ENCODE assay signal across 25 mouse cellular contexts in the genomic region with DNA sequence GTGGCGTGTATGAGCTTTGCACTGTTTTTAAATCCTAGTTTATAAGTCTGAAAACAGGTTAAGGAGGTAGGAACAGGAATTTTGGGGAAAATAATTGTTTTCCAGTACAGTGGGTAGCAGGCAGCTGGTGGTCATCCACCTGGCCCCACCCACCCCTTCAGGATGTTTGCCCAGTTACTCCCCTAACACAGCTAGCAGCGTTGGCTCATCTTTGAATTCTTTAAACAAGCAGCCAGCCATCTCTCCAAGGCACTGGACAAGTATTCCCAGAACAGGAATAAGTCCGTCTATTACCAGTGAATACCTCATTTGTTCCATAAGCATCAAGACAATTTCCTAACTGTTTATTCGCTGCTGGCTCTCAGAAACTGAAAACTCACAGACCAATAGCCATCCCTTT. TPM values are rescaled to one million over a fixed set of nuclear protein-coding genes. Genes with fewer than 3 reads are reported as not detected.
DNase-seq lines count a peak whose midpoint lies in the region; ATAC-seq lines count a peak whose summit lies in the region.
"Had no signal": no experiment of that assay in that cellular context is flagged by ENCODE, and none has a peak within 500 bp of the region (broad histone marks: within the 10 kb centered on the region; RNA-seq: fewer than 3 reads in every experiment).

No protein-coding gene starts in this region.

- ATAC-seq in embryonic facial prominence, embryonic 13.5 days (ENCODE audit: insufficient number of reproducible peaks, insufficient read depth, low FRiP score, low TSS enrichment, low read depth), result no peak
- peak; percentile 49; the same call in 1 of the 2 replicates for ATAC-seq in embryonic facial prominence, embryonic 15.5 days (ENCODE audit: insufficient number of reproducible peaks, low FRiP score, low TSS enrichment, low read depth)
- ATAC-seq in limb, embryonic 12.5 days (ENCODE audit: insufficient number of reproducible peaks, insufficient read depth, low FRiP score, low TSS enrichment, low read depth), result no peak
- no peak for ATAC-seq in stomach, embryonic 15.5 days (ENCODE audit: insufficient read depth, low FRiP score, low read depth)
- ATAC-seq: forebrain, embryonic 14.5 days had no signal

- no peaks in the 10 kb centered on the region for H3K27me3 ChIP-seq in embryonic facial prominence, embryonic 13.5 days
- no peaks in the 10 kb centered on the region for H3K27me3 ChIP-seq in embryonic facial prominence, embryonic 15.5 days
- no peaks in the 10 kb centered on the region for H3K27me3 ChIP-seq in limb, embryonic 12.5 days
- H3K27me3 ChIP-seq in stomach, embryonic 15.5 days (replicated peaks), result no peaks in the 10 kb centered on the region
- H3K27me3 ChIP-seq: heart, embryonic 13.5 days; lung, embryonic 15.5 days; midbrain, embryonic 12.5 days; neural tube, embryonic 13.5 days had no signal

- 0 out of 2 replicates have a peak overlapping the region, but pooled peaks have one; percentile 27 for H3K9ac ChIP-seq in embryonic facial prominence, embryonic 13.5 days
- no peak overlapping the region for H3K9ac ChIP-seq in embryonic facial prominence, embryonic 15.5 days
- H3K9ac ChIP-seq in limb, embryonic 12.5 days (replicated peaks), result no peak overlapping the region
- H3K9ac ChIP-seq in stomach, embryonic 15.5 days, result no peak overlapping the region
- H3K9ac ChIP-seq: heart, embryonic 13.5 days; hindbrain, embryonic 14.5 days; lung, embryonic 15.5 days; midbrain, embryonic 12.5 days; neural tube, embryonic 13.5 days had no signal

- H3K4me2 ChIP-seq in embryonic facial prominence, embryonic 13.5 days, result peak overlapping the region; percentile 20; the same call in 1 of the 2 replicates
- no peak overlapping the region for H3K4me2 ChIP-seq in embryonic facial prominence, embryonic 15.5 days (replicated peaks)
- H3K4me2 ChIP-seq in limb, embryonic 12.5 days, result no peak overlapping the region
- H3K4me2 ChIP-seq in stomach, embryonic 15.5 days, result no peak overlapping the region
- H3K4me2 ChIP-seq: heart, embryonic 13.5 days; hindbrain, embryonic 14.5 days; lung, embryonic 15.5 days; midbrain, embryonic 12.5 days; neural tube, embryonic 13.5 days had no signal

- H3K9me3 ChIP-seq in embryonic facial prominence, embryonic 13.5 days, result no peaks in the 10 kb centered on the region
- no peaks in the 10 kb centered on the region for H3K9me3 ChIP-seq in embryonic facial prominence, embryonic 15.5 days (replicated peaks)
- no peaks in the 10 kb centered on the region for H3K9me3 ChIP-seq in limb, embryonic 12.5 days
- no peaks in the 10 kb centered on the region for H3K9me3 ChIP-seq in stomach, embryonic 15.5 days
- H3K9me3 ChIP-seq: heart, embryonic 13.5 days; lung, embryonic 15.5 days; midbrain, embryonic 12.5 days; neural tube, embryonic 13.5 days had no signal

- WGBS in embryonic facial prominence, embryonic 13.5 days, result 36% methylated on average over 4 of the region's 4 CpGs
- WGBS in embryonic facial prominence, embryonic 15.5 days, result 29% methylated on average over 4 of the region's 4 CpGs
- 56% methylated on average over 4 of the region's 4 CpGs for WGBS in limb, embryonic 12.5 days
- 54% methylated on average over 4 of the region's 4 CpGs for whole genome bisulfite sequencing in stomach, embryonic 15.5 days

- no peaks in the 10 kb centered on the region for H3K36me3 ChIP-seq in embryonic facial prominence, embryonic 13.5 days
- no peaks in the 10 kb centered on the region for H3K36me3 ChIP-seq in embryonic facial prominence, embryonic 15.5 days
- no peaks in the 10 kb centered on the region for H3K36me3 ChIP-seq in limb, embryonic 12.5 days
- H3K36me3 ChIP-seq in stomach, embryonic 15.5 days, result no peaks in the 10 kb centered on the region
- H3K36me3 ChIP-seq: heart, embryonic 13.5 days; lung, embryonic 15.5 days; midbrain, embryonic 12.5 days; neural tube, embryonic 13.5 days had no signal

- H3K27ac ChIP-seq in embryonic facial prominence, embryonic 13.5 days, result peak overlapping the region; percentile 88
- peak overlapping the region; percentile 86 for H3K27ac ChIP-seq in embryonic facial prominence, embryonic 15.5 days (replicated peaks)
- peak overlapping the region; percentile 36 for H3K27ac ChIP-seq in limb, embryonic 12.5 days
- H3K27ac ChIP-seq in stomach, embryonic 15.5 days, result peak overlapping the region; percentile 48
- H3K27ac ChIP-seq: heart, adult 2 months; heart, embryonic 13.5 days; hindbrain, embryonic 14.5 days; lung, embryonic 15.5 days; midbrain, embryonic 12.5 days; neural tube, embryonic 13.5 days had no signal

- H3K4me3 ChIP-seq in embryonic facial prominence, embryonic 13.5 days, result no peak overlapping the region
- H3K4me3 ChIP-seq in embryonic facial prominence, embryonic 15.5 days (replicated peaks), result no peak overlapping the region
- no peak overlapping the region for H3K4me3 ChIP-seq in limb, embryonic 12.5 days (replicated peaks)
- no peak overlapping the region for H3K4me3 ChIP-seq in stomach, embryonic 15.5 days (replicated peaks)
- H3K4me3 ChIP-seq: heart, adult 2 months; heart, embryonic 13.5 days; lung, embryonic 15.5 days; megakaryocyte, embryonic 14.5 days; midbrain, embryonic 12.5 days; neural tube, embryonic 13.5 days had no signal

- H3K4me1 ChIP-seq in embryonic facial prominence, embryonic 13.5 days, result peaks cover 17% of the 10 kb centered on the region
- H3K4me1 ChIP-seq in embryonic facial prominence, embryonic 15.5 days, result peaks cover 17% of the 10 kb centered on the region
- H3K4me1 ChIP-seq in limb, embryonic 12.5 days (replicated peaks), result peaks cover 17% of the 10 kb centered on the region
- H3K4me1 ChIP-seq in stomach, embryonic 15.5 days, result peaks cover 3% of the 10 kb centered on the region; the same call in 1 of the 2 replicates
- H3K4me1 ChIP-seq: midbrain, embryonic 12.5 days; neural tube, embryonic 13.5 days had no signal

- no peak for DNase-seq in gastrocnemius, postnatal 25 days
- DNase-seq in left cerebral cortex, postnatal 14 days (ENCODE audit: low spot score in 2 of 2), result no peak
- DNase-seq in heart, adult 11 months, result no peak
- DNase-seq: adrenal gland, postnatal 25 days; B cell, adult 2 months; cerebellum, adult 11-12 months; cerebellum, postnatal 14 days; gastrocnemius, postnatal 36 days; heart, adult 2 months; heart, postnatal 10 days; kidney, postnatal 10 days; lung, postnatal 4 days; thymus, adult 18-20 months; thymus, postnatal 36 days had no signal

- intact Hi-C loops in left cerebral cortex, postnatal 14 days (cut with DNase I), result no loop called here

RNA-seq across cellular contexts. Expression of a gene that starts 39.5 kb away (rescaled TPM):
- polyA plus RNA-seq in embryonic facial prominence, embryonic 13.5 days (2015; fragmentation: Nextera tagmentation; extraction: Ambion mirVana), result 14.5 and 15.4 TPM in 2 replicates
- 14.6 and 17.9 TPM in 2 replicates for polyA plus RNA-seq in embryonic facial prominence, embryonic 15.5 days (2015; fragmentation: Nextera tagmentation; extraction: Ambion mirVana)
- 10.8 and 11.7 TPM in 2 replicates for polyA plus RNA-seq in limb, embryonic 12.5 days (2016; fragmentation: Nextera tagmentation; extraction: Ambion mirVana)
- polyA plus RNA-seq in stomach, embryonic 15.5 days (2015; fragmentation: Nextera tagmentation; extraction: Ambion mirVana), result 12.6 and 14.1 TPM in 2 replicates
- 10 to 100 TPM; 15.1 to 20.5 TPM for total RNA-seq in gastrocnemius, postnatal 25 days (2021)
- 100 to 1,000 TPM; 240 to 267 TPM for total RNA-seq in left cerebral cortex, postnatal 14 days (2021)

Comparison
In these comparisons a context has a peak if more than half of its experiments do, and no peak if none do; other contexts are left out.
1. H3K27ac ChIP-seq: peak in every context shown above with its lines; median percentile 88 in embryonic facial prominence, embryonic 13.5 days; 86 in embryonic facial prominence, embryonic 15.5 days; 48 in stomach, embryonic 15.5 days; 36 in limb, embryonic 12.5 days.